Mouse (Mus musculus) small intestine, adult 2 months (tissue): ENCODE data around the gene Bbs9.

ENCODE experiments used
- CTCF ChIP-seq: fragments of 200-500 bp; IDR thresholded peaks from 2 replicates; pipeline ENCODE4 v1.5.1; 2012; ENCODE audit warnings: low read depth, mild to moderate bottlenecking, control low read depth, inconsistent platforms, low read length, moderate library complexity, mixed read lengths; ENCODE audit not compliant: insufficient replicate concordance, insufficient read length; ENCODE audit errors: extremely low read depth
- POLR2A ChIP-seq: fragments of 200-500 bp; IDR thresholded peaks from 2 replicates; pipeline ENCODE4 v1.6.1; 2012; ENCODE audit warnings: low read depth, mild to moderate bottlenecking, control low read depth, inconsistent platforms, low read length, moderate library complexity

GRCm38 (mm10) chr9:22646461-22646860 is 170.9 kb downstream of the Bbs9 start:
- TF ChIP-seq CTCF (no peak), POLR2A (no peak)
